Mouse (Mus musculus) mature B cell (primary cell): Measurements from ENCODE around the gene Il21.

Experiments used
- in situ Hi-C: fragments of 300-500 bp; cut with MboI; formaldehyde crosslinking; loops from 2 replicates; pipeline ENCODE4 v1.14.3; 2019

The Il21 gene

GRCm38 (mm10) chr3:37232586-37233222, at the start of gene Il21:
Il21 (minus strand) TSS chr3:37232636.
- in situ Hi-C loops: no loop called here

GRCm38 (mm10) chr3:37280871-37281270, 48.4 kb upstream of the Il21 start:
- in situ Hi-C loops: no loop called here

GRCm38 (mm10) chr3:37280221-37280620, 47.8 kb upstream of the Il21 start:
- in situ Hi-C loops: no loop called here

DNA sequence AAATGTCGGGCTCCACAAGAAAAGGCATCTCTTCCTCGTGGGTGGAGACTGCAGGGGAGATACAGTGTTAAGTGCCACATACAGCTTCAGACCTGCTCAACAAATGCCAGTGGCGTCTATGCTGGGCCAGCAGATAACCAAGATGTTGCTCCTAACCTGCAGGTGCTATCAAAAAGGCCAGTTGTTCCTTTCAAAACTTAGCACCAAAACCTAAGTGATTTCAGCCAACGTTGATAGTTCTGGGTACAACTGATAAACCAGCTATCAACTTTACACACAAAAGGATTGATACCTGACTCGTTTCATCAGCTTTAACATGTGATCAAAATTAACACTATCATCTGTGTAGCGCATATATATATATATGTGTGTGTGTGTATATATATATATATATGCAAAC, 42.2 kb upstream of the Il21 start:
- in situ Hi-C loops: no loop called here

DNA sequence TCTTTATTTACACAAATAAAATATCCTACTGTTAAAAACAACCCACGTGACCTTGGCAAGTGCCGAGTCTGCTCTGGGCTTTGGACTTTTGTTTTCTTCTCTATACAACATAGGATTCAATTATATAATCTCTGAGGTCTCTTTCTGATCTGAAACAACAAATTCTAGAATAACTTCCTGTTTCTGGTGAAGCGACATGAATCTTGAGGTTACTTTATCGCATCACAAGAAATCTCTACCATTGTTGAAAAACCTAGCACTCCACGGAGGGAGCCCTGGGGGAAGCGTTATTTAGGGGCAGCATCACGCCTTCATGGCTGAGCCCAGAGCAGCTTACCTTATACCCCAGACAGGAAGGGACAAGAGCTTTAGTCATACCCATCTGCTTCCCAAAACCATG, 40.7 kb upstream of the Il21 start:
- in situ Hi-C loops: no loop called here

GRCm38 (mm10) chr3:37271209-37271608, 38.8 kb upstream of the Il21 start:
- in situ Hi-C loops: no loop called here

DNA sequence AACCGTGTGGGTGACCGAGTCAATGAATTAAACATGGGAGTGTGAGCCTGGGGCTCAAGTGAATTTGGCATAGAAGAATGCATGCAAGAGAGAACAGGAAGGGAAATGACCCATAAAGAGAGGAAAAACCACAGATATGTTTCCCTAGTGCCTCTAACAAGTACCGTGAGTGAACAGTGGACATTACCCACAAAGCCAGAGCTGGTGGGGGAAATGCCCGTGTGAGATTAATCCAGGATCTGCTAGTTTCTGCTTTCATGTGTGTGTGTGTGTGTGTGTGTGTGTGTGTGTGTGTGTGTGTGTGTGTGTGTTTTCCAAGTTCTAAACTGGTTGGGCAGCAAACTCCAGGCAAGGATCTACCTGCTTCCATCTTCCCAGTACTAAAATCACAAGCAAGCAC, 37.5 kb upstream of the Il21 start:
- in situ Hi-C loops: no loop called here

DNA sequence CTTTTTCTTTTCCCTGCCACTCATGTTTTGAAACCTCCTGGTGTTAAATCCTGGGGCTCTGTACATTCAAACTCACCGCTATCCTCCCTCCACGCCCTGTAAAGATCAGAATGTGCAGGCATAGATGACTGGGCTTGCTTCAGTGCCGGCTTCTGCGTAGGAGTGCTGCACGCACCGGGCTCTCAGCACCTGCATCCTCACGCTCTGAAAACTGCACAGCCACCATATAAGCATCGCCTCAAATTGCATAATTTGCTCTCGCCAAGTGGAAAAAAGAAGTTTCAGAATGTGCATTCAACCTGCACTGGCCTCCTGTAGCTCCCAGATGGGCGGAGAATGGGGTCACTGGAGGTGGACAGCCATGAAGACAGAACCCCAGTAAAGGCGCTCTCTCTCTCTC, 35.9 kb upstream of the Il21 start:
- in situ Hi-C loops: no loop called here

DNA sequence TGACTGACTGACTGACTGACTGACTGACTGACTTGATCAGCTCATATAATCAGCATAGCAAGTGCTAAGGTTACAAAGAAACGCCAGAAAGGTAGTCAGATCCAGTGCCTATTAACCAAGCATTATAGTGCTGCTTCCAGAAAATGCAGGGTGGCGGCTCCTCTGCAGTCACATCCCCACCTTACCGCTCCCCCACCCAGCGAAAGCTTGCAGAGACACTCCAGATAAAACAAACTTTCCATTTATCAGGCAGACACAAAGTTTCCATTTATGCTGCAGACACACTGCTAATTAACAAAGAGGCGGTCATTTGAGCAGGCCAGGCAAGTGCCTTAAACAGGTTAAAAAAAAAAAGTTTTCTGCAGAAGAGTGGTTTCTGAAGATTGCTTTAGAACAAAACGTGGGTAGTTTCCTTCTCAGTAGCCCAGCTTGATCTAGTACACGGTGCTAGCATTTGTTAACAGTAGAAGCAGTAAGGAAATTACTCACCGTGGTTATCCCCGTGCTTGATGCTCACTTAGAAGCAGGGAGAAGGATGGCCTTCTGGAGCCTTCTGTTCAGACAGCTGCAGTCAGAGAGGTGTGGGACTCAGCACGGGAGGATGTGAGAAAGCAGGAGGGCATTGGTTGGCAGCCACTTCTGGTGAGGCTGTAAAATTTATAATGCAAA, 27.0 kb upstream of the Il21 start:
- in situ Hi-C loops: no loop called here

GRCm38 (mm10) chr3:37257776-37258175, 25.3 kb upstream of the Il21 start:
- in situ Hi-C loops: no loop called here

DNA sequence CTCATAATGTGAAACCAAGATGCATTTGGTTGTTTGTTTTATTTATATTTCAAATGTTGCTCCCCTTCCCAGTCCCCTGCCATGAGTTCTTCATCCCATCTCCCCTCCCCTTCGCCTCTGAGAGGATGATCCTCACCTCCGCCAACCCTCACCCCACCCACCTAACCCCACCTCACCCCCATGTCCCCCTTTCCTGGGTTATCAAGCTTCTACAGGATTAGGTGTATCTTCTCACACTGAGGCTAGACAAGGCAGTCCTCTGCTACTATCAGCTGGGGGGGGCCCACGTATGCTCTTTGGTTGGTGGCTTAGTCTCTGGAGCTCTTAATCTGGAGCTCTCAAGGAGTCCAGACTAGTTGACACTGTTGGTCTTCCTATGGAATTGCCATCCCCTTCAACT, 18.5 kb upstream of the Il21 start:
- in situ Hi-C loops: no loop called here

GRCm38 (mm10) chr3:37235025-37235424, 2.6 kb upstream of the Il21 start:
- in situ Hi-C loops: no loop called here

- in situ Hi-C loops: no loop called here
Measured at GRCm38 (mm10) chr3:37231153-37231552, 1.3 kb downstream of the Il21 start.

DNA sequence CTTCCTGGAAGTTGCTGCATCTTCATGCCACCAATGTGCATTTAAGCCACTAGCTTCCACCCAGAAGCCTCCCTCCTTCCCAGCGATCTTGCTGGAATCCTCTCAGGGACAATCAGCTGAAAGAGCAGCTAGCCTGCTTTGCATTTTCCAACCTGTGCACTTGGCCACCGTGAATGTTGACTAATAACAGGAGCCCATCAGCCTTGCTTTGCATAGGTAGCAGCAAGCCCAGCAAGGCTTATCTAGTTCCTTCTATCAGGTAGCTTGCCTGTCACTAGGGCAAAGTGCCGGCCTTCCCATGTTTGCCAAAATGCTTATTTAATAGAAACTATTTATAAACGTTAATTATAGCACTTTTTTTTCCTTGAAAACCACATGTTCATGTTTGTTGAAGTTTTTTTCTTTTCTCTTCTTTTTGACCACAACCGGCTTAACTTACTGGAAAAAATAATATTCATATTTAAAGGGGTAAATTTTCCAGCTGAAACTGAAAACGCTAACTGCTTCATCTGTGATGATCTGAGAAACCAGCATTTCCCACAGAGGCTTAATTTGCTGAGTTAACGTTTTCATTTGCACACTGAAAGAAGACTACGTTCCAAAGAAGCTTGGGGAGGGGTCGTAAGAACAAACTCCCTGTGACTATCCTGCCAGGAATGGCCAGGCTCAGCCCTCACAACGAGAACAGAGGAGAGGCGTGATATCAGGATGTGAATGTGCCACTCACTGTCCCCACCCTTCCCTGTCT, 3.2 kb downstream of the Il21 start:
- in situ Hi-C loops: no loop called here

GRCm38 (mm10) chr3:37225124-37225523, 7.3 kb downstream of the Il21 start:
- in situ Hi-C loops: no loop called here

DNA sequence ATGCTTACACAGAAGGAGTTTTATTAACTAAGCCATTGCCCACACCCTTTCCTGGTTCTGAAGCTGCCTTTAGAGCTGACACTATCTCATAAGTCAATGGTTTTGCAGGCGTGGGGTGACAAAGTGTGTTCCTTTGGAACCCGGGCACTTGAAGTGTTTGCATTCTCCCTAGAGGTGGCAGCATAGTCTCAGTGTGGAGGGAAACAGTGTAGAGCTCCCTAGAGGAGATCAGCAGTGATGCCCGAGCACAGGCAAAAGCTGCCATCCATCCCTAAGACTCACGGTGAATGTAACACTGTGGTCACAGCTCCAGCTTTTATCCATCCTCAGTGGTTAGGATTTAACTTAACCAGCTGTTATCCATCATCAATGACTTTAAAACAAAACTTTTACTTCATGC, 13.4 kb downstream of the Il21 start:
- in situ Hi-C loops: no loop called here

DNA sequence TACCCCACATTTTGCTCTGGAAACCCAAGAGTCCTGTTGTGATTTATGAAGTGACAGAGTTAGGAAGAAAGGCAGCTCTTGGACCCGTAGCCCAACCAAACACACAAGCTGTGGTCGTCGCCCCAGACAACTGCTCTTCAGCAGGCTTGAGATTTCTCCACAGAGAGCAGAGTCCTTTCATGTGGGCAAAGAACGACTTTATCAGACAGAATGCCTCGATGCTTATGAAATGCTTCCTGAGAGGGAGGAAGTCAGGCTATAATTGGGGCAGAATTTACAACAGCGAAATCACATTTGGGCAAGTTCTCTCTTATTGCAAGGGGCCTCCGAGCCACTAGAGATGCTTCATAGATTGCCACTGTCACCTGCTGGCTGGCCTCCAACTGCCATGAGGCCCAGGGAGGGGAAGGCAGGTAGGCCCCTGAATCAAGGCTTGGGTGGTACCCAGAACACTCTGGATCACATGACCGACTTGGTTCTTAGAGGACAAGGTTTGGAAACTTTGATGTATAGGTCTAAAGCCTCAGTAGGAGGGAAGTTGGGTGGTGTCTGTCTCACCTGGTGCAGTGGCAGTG, 27.1 kb downstream of the Il21 start:
- in situ Hi-C loops: no loop called here

DNA sequence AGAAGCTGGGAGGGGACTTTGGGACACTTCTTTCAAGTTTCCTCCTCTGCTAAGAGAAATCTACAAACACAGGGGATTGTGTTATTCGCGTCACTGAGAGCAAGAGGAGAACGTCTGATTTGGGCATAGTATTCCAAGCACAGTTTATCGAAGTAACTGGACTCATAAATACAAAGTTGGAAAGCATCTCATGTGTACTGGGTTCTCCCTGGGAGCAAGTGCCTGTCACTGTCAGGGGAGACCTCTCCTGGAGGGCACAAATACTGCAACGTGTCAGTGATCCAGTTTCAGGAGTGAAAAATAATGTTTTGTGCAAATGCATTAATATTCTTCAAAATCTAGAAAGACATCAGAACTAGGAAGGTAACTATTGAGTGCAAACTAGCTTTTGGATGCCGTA, 27.9 kb downstream of the Il21 start:
- in situ Hi-C loops: no loop called here

GRCm38 (mm10) chr3:37203984-37204428, 28.4 kb downstream of the Il21 start:
- in situ Hi-C loops: no loop called here

DNA sequence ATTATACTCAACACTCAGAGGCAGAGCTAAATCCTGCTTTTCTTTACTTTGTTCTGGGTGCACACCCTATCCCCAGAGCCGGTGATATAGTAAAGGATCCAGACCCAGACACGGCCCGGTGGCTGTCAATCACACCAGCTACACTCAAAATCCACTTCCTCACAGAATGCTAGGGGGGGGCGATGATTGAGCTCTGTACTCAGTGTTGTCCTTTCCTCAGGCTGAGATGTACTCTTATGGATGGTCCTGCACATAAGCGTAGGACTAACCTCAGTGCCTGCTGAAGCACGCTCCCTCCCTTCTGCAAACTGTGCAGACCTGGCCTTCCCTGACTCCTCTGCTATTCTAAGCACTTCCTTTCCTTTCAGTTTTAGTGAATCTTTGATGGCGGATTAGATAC, 29.6 kb downstream of the Il21 start:
- in situ Hi-C loops: no loop called here

GRCm38 (mm10) chr3:37201122-37201916, 31.1 kb downstream of the Il21 start:
- in situ Hi-C loops: no loop called here

GRCm38 (mm10) chr3:37198302-37198701, 34.1 kb downstream of the Il21 start:
- in situ Hi-C loops: no loop called here
